Mouse (Mus musculus) gastrocnemius, postnatal 14 days (tissue): ENCODE data around the gene Atp8b3. TPM values are rescaled to one million over a fixed set of nuclear protein-coding genes. Genes with fewer than 3 reads are reported as not detected.

Experiments used
- DNase-seq: peaks from one replicate; pipeline ENCODE4 v3.0.0; 2021; ENCODE audit warnings: mixed read lengths
- intact Hi-C: fragments of 180-260 bp; cut with DNase I; formaldehyde crosslinking; loops from one replicate; pipeline ENCODE4 v1.15.1; 2025; ENCODE audit warnings: low total_unique reads
- total RNA-seq, 2 experiments: library from RNA; stranded (reverse); gene quantifications; 2 replicates each; pipeline ENCODE4 v1.2.3; 2021

Atp8b3 gene
- total RNA-seq, 2 experiments from 2014 or later = not detected

DNA sequence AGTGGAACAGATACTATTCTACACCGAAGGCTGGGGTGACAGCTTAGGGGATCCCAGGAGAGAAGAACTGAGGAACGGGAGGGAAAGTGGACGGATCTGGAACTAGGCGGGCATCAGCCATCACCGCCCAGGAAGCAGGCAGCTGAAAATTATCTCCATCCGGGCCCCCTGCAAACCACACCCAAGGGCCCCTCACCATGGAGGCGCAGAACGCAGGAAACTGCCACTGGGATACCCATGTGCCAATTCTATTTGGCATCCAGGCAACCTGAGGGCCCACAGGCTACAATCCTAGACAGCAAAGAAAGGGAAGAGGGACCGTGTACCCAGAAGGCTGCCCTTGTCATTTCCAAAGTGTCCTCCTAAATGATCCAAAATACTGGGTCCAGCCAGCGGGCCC is 31.5 kb upstream of the Atp8b3 start:
- no peak for DNase-seq
- intact Hi-C loops = no loop called here

GRCm38 (mm10) chr10:80569664-80570066 is 30.7 kb upstream of the Atp8b3 start:
- DNase-seq = peak; percentile 84
- intact Hi-C loops = no loop called here

- intact Hi-C loops = no loop called here
- DNase-seq = no peak
Observed at GRCm38 (mm10) chr10:80568876-80569275, 30.0 kb upstream of the Atp8b3 start.

GRCm38 (mm10) chr10:80566375-80567092 is 27.6 kb upstream of the Atp8b3 start:
- DNase-seq = peak; percentile 84
- intact Hi-C loops = no loop called here

DNA sequence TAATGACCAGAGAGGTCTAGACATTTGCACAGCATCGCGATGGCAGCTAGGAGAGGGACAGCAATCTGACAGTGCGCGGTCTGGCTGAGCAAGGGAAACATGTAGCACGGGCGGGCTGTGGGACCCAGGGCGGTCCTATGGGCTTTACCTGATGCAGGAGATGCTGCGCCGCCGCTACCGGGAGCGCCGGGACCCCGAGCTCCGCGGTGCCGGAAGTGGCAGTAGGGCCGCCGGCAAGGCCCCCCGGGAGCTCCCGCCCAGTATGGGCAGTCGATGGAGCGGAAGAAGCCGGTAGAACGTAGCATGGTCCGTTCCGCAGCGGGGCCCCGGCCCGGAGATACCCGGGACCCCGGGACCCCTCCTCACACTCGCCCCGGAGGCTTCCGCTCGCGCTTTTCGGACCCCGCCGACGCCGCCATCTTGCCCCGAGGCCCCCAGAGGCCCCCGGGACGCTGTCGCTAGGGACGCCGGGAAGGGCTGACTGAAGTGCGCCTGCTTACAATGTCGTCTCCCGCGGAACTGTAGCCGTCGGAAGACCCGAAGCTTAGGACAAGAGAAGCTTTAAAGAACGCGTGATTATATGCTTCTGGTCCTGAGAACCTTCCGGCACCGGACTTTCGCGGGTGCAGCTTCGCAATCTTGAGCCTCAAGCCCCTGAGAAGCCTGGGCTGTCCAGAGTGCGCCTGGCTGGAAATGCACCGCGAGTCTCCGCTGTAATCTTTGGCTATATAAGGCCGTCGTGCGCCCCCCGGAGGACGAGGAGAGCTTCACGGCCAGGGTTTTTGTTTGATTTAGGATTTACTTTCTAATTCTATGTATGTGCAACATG is 22.4 kb upstream of the Atp8b3 start, which contains the start of gene Rexo1:
TSS of gene Rexo1 (minus strand) at position 445 of the 829 bp plus-strand sequence.
- DNase-seq = peak; percentile 91
- intact Hi-C loops = no loop called here

DNA sequence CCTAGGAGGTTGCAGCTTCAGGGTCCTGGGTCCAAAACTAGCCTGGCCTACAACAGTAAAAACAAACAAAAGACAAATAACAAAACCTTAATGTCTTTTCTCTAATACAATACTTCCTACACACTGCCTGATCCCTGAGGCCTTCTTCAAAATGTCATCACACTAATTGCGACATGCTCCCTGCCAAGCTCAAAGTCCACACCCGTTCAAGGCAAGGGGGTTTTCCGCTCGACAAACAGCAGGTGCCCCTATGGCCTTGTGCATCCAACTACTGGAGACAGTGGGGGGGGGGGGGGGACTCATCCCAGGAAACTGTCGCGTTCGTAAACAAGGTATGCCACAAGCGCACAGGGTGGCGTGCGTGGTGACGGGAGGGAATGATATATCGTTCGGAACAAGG is 21.7 kb upstream of the Atp8b3 start:
- intact Hi-C loops = no loop called here
- DNase-seq = no peak

DNA sequence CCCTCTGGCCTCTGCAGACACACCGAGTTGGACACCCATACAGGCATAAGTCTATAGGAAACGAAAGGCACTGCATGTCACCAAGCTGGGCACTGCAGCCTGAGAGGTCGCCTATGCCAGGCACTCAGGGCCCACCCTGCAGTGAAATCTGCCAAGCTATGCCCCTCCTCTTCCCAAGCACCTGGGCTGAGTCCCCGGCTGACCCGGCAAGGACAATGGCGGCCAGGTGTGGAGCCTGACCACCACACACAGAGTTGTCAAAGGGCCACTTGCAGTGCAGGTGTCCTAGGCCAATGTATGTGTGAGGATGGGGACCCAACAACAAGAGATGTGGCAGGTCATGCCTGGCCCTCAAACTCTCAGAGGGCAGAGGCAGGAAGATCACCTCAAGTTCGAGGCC is 20.5 kb upstream of the Atp8b3 start:
- DNase-seq = no peak
- intact Hi-C loops = no loop called here

DNA sequence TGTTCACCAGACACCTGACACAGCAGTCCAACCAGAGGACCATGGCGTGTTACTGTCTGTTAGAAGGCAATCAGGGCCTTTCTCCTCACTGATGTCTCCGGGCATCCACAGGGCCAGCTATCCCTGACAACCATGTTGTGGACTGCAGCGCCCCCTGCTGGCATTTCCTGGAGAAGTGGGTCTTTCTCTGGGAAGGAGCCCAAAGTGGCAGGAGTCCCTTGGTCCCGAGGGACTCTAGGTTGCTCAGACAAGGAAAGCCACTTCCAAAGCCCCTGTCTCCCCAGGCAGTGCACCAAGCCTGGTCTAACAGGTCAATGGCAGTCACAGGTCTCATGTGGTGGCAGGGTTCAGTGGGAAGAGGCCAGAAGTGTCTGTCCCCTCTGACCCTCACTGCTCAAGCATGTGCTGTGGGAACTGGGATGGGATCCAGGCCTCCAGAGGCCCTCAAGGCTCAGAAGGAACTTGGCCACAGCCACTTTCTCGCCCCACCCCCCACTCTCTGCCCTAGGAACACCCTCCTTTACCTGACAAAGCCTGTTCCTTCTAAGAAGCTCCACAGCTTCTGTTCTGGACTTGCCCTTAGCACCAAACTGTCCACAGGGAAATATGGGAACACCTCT is 18.5 kb upstream of the Atp8b3 start:
- intact Hi-C loops = no loop called here
- DNase-seq = peak; percentile 75

GRCm38 (mm10) chr10:80553997-80554396 is 15.1 kb upstream of the Atp8b3 start:
- no peak for DNase-seq
- intact Hi-C loops = no loop called here

DNA sequence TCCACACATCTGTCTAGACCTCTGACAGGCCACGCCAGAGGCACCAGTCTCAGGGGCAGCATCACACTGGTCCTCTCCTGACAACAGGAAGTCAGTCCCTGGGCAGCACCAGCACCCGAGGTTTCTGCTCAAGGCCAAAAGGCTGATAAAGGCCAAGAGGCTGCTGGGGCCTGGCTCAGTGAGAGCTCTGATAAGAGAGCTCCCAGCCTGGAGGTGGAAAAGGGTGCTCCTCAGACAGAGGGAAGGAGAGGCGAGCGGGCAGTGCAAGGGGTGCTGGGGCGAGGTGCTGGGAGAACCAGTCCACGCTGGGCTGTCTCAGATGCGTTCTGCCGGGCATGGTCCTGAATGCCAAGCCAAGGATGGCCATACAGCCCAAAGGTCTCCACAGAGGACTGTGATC is 14.7 kb upstream of the Atp8b3 start:
- intact Hi-C loops = no loop called here
- DNase-seq = no peak

DNA sequence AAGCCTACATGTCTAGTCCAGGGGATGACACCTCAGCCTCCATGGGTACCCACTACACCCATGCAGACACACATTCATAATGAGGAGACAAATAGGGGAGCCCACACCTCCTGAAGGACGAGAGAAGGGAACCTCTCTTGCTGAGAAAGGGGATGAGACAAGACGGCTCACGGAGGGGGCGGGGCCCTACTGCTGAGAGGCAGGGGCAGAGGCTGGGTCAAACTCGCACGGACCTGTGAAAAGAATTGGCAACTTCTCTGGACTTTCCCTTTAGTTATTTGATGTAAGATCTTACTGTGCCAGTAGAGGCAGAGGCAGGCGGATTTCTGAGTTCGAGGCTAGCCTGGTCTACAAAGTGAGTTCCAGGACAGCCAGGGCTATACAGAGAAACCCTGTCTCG is 13.4 kb upstream of the Atp8b3 start:
- no peak for DNase-seq
- intact Hi-C loops = no loop called here

GRCm38 (mm10) chr10:80549279-80549678 is 10.4 kb upstream of the Atp8b3 start:
- DNase-seq = no peak
- intact Hi-C loops = loop anchor here (5.0 kb wide), 1 partner anchor 102 kb away; no protein-coding TSS in a partner anchor

- intact Hi-C loops = loop anchor here (5.0 kb wide), 1 partner anchor 101 kb away; no protein-coding TSS in a partner anchor
Observed at GRCm38 (mm10) chr10:80548428-80549006, 9.6 kb upstream of the Atp8b3 start.

DNA sequence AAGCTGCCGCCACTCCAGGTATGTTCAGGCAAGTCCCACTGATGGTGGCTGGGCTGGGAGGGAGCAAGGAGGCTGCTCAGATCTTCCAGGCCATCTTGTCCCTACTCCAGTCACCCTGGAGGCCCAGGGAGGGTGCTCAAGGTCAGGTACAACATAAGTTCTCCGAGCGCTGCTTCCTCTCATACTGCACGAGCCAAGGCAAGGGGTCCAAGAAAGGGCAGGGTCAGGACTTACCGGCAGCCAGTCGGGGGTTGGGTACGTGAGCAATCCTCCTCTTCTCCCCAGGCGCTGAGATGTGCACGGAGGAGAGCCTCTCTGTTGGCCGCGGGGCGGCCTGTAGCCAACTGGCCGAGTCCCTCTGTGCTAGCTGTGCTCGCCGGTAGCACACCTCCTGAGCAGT is 8.6 kb upstream of the Atp8b3 start:
- intact Hi-C loops = loop anchor here (5.0 kb wide), 1 partner anchor 100 kb away; no protein-coding TSS in a partner anchor
- no peak for DNase-seq

More at GRCm38 (mm10) chr10:80548428-80549006, 9.6 kb upstream of the Atp8b3 start:
- DNase-seq = peak; percentile 70

DNA sequence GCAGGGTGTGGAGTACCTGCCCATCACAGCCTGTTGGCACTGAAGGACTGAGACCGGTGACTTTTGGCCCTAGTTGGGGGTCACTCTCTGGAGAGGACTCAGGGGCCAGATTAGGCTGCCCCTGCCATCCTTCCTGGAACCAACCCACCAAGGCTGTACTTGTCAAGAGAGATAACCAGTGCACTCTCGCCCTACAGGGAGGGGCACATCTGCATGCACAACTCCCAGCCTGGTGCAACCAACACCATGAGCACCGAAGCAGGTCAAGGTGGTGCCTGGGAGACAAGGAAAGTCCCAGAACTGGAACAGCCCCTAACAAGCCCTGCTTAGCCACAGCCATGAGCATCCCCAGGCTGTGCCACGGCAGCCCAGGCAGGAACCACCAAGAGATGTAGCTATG is 8.0 kb upstream of the Atp8b3 start:
- intact Hi-C loops = loop anchor here (5.0 kb wide), 1 partner anchor 100 kb away; no protein-coding TSS in a partner anchor
- DNase-seq = no peak

DNA sequence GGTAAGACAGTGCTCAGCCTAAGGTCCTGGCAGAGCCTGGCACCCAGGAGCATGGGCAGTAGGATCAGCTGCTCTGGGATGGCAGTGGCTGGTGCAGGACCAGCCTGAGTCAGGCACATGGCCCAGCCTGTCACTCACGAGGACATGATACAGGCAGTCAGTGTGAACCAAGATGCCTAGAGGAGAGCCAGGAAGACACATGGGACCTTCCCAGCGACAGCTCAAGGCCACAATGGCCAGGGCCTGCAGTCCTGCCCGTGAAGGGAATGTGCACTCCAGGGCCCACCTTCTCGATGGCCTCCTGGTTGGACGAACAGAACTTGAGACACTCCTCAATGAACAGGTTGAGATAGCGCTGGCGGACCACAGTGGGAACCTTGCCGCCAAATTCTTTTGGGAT is 6.7 kb upstream of the Atp8b3 start:
- no peak for DNase-seq
- intact Hi-C loops = loop anchor here (5.0 kb wide), 1 partner anchor 98 kb away; no protein-coding TSS in a partner anchor

- no peak for DNase-seq
- intact Hi-C loops = no loop called here
Observed at GRCm38 (mm10) chr10:80543873-80544272, 4.9 kb upstream of the Atp8b3 start.

- no peak for DNase-seq
- intact Hi-C loops = no loop called here
Observed at GRCm38 (mm10) chr10:80539493-80539892, 569 bp upstream of the Atp8b3 start.

DNA sequence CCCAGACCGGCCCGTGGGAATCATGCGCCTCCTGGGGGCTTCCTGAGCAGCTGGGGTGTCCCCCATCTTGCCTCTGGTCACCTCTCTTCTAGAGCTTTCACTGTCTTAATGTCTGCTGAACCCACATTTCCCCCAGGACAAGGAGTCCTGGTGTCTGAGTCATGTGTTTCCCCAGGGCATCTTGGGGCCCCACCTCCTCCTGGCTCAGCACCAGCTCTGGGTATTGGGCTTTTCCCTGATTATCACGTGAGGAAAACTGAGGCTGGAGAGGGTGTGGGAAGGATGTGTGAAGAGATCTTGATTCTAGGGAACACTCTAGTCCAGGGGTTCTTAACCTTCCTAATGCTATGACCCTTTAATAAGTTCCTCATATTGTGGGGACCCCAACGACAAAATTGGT is 744 bp downstream of the Atp8b3 start:
- intact Hi-C loops = no loop called here

DNA sequence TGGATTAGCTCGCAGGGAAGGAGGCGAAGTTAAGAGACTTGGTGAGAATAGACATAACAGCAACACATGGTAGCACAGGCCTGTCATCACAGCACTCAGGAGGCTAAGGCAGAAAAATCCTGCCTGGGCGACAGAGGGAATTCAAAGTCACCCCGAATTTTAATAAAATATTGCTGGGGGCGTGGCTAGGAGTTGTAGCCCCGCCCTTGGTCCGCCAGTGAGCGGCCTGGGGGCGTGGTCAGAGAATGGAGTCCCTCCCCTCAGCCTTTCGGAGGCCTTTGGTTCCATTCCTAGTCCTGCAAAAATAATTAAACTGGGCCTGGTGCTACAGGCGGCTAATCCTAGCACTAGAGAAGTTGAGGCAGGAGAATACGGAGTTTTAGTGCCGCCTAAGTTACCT is 3.2 kb downstream of the Atp8b3 start:
- intact Hi-C loops = no loop called here
- no peak for DNase-seq

More for the DNA sequence above, 744 bp downstream of the Atp8b3 start:
- DNase-seq = no peak
